Comparison of ENCODE assay signal across 15 mouse cellular contexts in genomic region chr2:59652702-59653101, GRCm38 (mm10). TPM values are rescaled to one million over a fixed set of nuclear protein-coding genes. Genes with fewer than 3 reads are reported as not detected.
DNase-seq lines count a peak whose midpoint lies in the region; ATAC-seq and TF ChIP-seq lines count a peak whose summit lies in the region.
"Had no signal": no experiment of that assay in that cellular context is flagged by ENCODE, and none has a peak within 500 bp of the region (broad histone marks: within the 10 kb centered on the region; RNA-seq: fewer than 3 reads in every experiment).

No protein-coding gene starts in this region.

- ATAC-seq in kidney, postnatal 0 days (replicated peaks; ENCODE audit: low FRiP score, low read depth), result no peak
- ATAC-seq in liver, postnatal 0 days, result no peak
- no peak for ATAC-seq in midbrain, embryonic 13.5 days

- no peak overlapping the region for H3K4me2 ChIP-seq in kidney, postnatal 0 days (ENCODE audit: low read length)
- H3K4me2 ChIP-seq in liver, postnatal 0 days (ENCODE audit: low read depth, low read length), result 0 out of 2 replicates have a peak overlapping the region, but pooled peaks have one; percentile 11
- no peak overlapping the region for H3K4me2 ChIP-seq in midbrain, embryonic 13.5 days (replicated peaks)
- H3K4me2 ChIP-seq: embryonic facial prominence, embryonic 12.5 days; heart, embryonic 12.5 days; hindbrain, embryonic 14.5 days had no signal

- H3K27ac ChIP-seq in kidney, postnatal 0 days, result no peak overlapping the region
- H3K27ac ChIP-seq in liver, postnatal 0 days (ENCODE audit: low read depth), result peak overlapping the region; percentile 49
- no peak overlapping the region for H3K27ac ChIP-seq in midbrain, embryonic 13.5 days
- H3K27ac ChIP-seq: embryonic facial prominence, embryonic 12.5 days; hindbrain, embryonic 14.5 days had no signal

- H3K9me3 ChIP-seq in kidney, postnatal 0 days (replicated peaks; ENCODE audit: low read length), result no peaks in the 10 kb centered on the region
- no peaks in the 10 kb centered on the region for H3K9me3 ChIP-seq in E14TG2a.4 (ENCODE audit: low read length)
- no peaks in the 10 kb centered on the region for H3K9me3 ChIP-seq in liver, postnatal 0 days (ENCODE audit: low read length)
- H3K9me3 ChIP-seq in midbrain, embryonic 13.5 days, result no peaks in the 10 kb centered on the region
- H3K9me3 ChIP-seq: embryonic facial prominence, embryonic 12.5 days; heart, embryonic 12.5 days had no signal

- no peak overlapping the region for H3K9ac ChIP-seq in kidney, postnatal 0 days (ENCODE audit: low read depth, low read length)
- H3K9ac ChIP-seq in liver, postnatal 0 days (replicated peaks), result no peak overlapping the region
- no peak overlapping the region for H3K9ac ChIP-seq in midbrain, embryonic 13.5 days (replicated peaks)
- H3K9ac ChIP-seq: embryonic facial prominence, embryonic 12.5 days; hindbrain, embryonic 14.5 days had no signal

- peak; percentile 24; the same call in 1 of the 2 replicates for TF ChIP-seq CTCF in kidney, postnatal 0 days (IDR thresholded peaks at IDR 0.05; ENCODE audit: low read depth)
- peak; percentile 25; the same call in 1 of the 2 replicates for TF ChIP-seq CTCF in E14TG2a.4 (conservative IDR thresholded peaks at IDR 0.05; ENCODE audit: low read length)
- peak; percentile 16; the same call in 1 of the 2 replicates for TF ChIP-seq CTCF in brain, embryonic 14.5 days (IDR thresholded peaks at IDR 0.05; ENCODE audit: borderline replicate concordance, extremely low read depth, insufficient read depth, insufficient read length)
- 0 out of 2 replicates have a peak, but pooled peaks have one; percentile 23 for TF ChIP-seq CTCF in liver, postnatal 0 days (IDR thresholded peaks at IDR 0.05; ENCODE audit: low read depth)

- H3K4me3 ChIP-seq in kidney, postnatal 0 days (replicated peaks; ENCODE audit: low read depth, low read length), result no peak overlapping the region
- no peak overlapping the region for H3K4me3 ChIP-seq in E14TG2a.4 (replicated peaks; ENCODE audit: low read length)
- H3K4me3 ChIP-seq in liver, postnatal 0 days (ENCODE audit: low read depth, low read length), result no peak overlapping the region
- no peak overlapping the region for H3K4me3 ChIP-seq in midbrain, embryonic 13.5 days (replicated peaks)
- H3K4me3 ChIP-seq: embryonic facial prominence, embryonic 12.5 days; heart, embryonic 12.5 days had no signal

- 0 out of 2 replicates have a peak, but pooled peaks cover 6% of the 10 kb centered on the region for H3K36me3 ChIP-seq in kidney, postnatal 0 days (ENCODE audit: insufficient read depth, low read length)
- peaks cover 49% of the 10 kb centered on the region for H3K36me3 ChIP-seq in E14TG2a.4 (ENCODE audit: insufficient read depth, low read length)
- no peaks in the 10 kb centered on the region for H3K36me3 ChIP-seq in liver, postnatal 0 days (replicated peaks; ENCODE audit: insufficient read depth, low read length)
- no peaks in the 10 kb centered on the region for H3K36me3 ChIP-seq in midbrain, embryonic 13.5 days
- H3K36me3 ChIP-seq: embryonic facial prominence, embryonic 12.5 days had no signal

- H3K27me3 ChIP-seq in kidney, postnatal 0 days (ENCODE audit: insufficient read depth, low read length), result no peaks in the 10 kb centered on the region
- no peaks in the 10 kb centered on the region for H3K27me3 ChIP-seq in E14TG2a.4 (ENCODE audit: insufficient read depth, low read length)
- no peaks in the 10 kb centered on the region for H3K27me3 ChIP-seq in liver, postnatal 0 days (ENCODE audit: insufficient read depth, low read length)
- H3K27me3 ChIP-seq in midbrain, embryonic 13.5 days, result peaks cover 69% of the 10 kb centered on the region
- H3K27me3 ChIP-seq: embryonic facial prominence, embryonic 12.5 days; heart, embryonic 12.5 days had no signal

- TF ChIP-seq EP300 in liver, postnatal 0 days (IDR thresholded peaks at IDR 0.05; ENCODE audit: low read depth), result no peak

- no peak for DNase-seq in kidney, postnatal 0 days (ENCODE audit: low spot score)
- DNase-seq in kidney, adult 11 months, result no peak
- DNase-seq in brain, embryonic 14.5 days (ENCODE audit: low read depth), result no peak
- DNase-seq in liver, postnatal 0 days, result no peak
- no peak for DNase-seq in embryo, embryonic 10.5 days (ENCODE audit: low spot score)
- DNase-seq: cerebellum, adult 9-10 months; kidney, postnatal 25 days; midbrain, embryonic 14.5 days; right cerebral cortex, postnatal 25 days; thymus, postnatal 4 days had no signal

- peaks cover 3% of the 10 kb centered on the region for H3K4me1 ChIP-seq in kidney, postnatal 0 days (replicated peaks; ENCODE audit: insufficient read depth, low read length)
- peaks cover 68% of the 10 kb centered on the region for H3K4me1 ChIP-seq in E14TG2a.4 (replicated peaks; ENCODE audit: low read depth, low read length)
- H3K4me1 ChIP-seq in liver, postnatal 0 days (ENCODE audit: insufficient read depth), result peaks cover 13% of the 10 kb centered on the region
- peaks cover 39% of the 10 kb centered on the region for H3K4me1 ChIP-seq in midbrain, embryonic 13.5 days (replicated peaks)

- 68% methylated on average over 5 of the region's 5 CpGs for WGBS in kidney, postnatal 0 days
- 40% methylated on average over 5 of the region's 5 CpGs for WGBS in liver, postnatal 0 days (ENCODE audit: insufficient replicate concordance)
- 64% methylated on average over 5 of the region's 5 CpGs for WGBS in midbrain, embryonic 13.5 days

- no peak for TF ChIP-seq POLR2A in brain, embryonic 14.5 days (IDR thresholded peaks at IDR 0.05; ENCODE audit: borderline replicate concordance, extremely low read depth, insufficient read depth, insufficient read length, poor library complexity, severe bottlenecking)

RNA-seq across cellular contexts. Expression of gene Tanc1, which starts 40.9 kb away (rescaled TPM):
- 29.8 and 34.5 TPM in 2 replicates for polyA plus RNA-seq in kidney, postnatal 0 days (2015; fragmentation: Nextera tagmentation; extraction: Ambion mirVana)
- polyA plus RNA-seq in brain, embryonic 14.5 days (2012; rRNA removed), result 5.2 and 7.2 TPM in 2 replicates
- polyA plus RNA-seq in liver, postnatal 0 days (2015; fragmentation: Nextera tagmentation; extraction: Ambion mirVana), result 1.7 and 2.4 TPM in 2 replicates
- polyA plus RNA-seq in midbrain, embryonic 13.5 days (2015; fragmentation: Nextera tagmentation; extraction: Ambion mirVana), result 5.1 and 5.5 TPM in 2 replicates
